Mouse (Mus musculus) liver, embryonic 11.5 days (tissue): ENCODE data around the gene Rrp9. TPM values are rescaled to one million over a fixed set of nuclear protein-coding genes. Genes with fewer than 3 reads are reported as not detected.

Experiments
- ATAC-seq: fragments of 200-750 bp; cut with Nextera tagmentation; replicated peaks from 2 replicates; pipeline ENCODE4 v1.8.0; 2017; ENCODE audit warnings: moderate number of reproducible peaks, mild to moderate bottlenecking, moderate TSS enrichment, moderate library complexity; ENCODE audit not compliant: low FRiP score
- DNase-seq: peaks from one replicate; pipeline ENCODE4 v3.0.0-alpha.2; 2017; ENCODE audit warnings: low spot score
- H3K27ac ChIP-seq: fragments of 300-500 bp; sonication (generic); 2 replicates; pipeline ENCODE4 v1.5.1; 2014; ENCODE audit warnings: mild to moderate bottlenecking, low read depth, low read length, control low read depth
- H3K27me3 ChIP-seq: fragments of 300-500 bp; sonication (generic); replicated peaks from 2 replicates; pipeline ENCODE4 v1.6.1; 2014; ENCODE audit warnings: low read length, mixed read lengths; ENCODE audit not compliant: control insufficient read depth, insufficient read depth
- H3K36me3 ChIP-seq: fragments of 300-500 bp; sonication (generic); 2 replicates; pipeline ENCODE4 v1.6.1; 2014; ENCODE audit warnings: mild to moderate bottlenecking, low read length, moderate library complexity, mixed read lengths; ENCODE audit not compliant: control insufficient read depth, insufficient read depth
- H3K4me1 ChIP-seq: fragments of 300-500 bp; sonication (generic); replicated peaks from 2 replicates; pipeline ENCODE4 v1.6.1; 2014; ENCODE audit warnings: low read length, mixed read lengths; ENCODE audit not compliant: control insufficient read depth, insufficient read depth
- H3K4me2 ChIP-seq: fragments of 300-500 bp; sonication (generic); 2 replicates; pipeline ENCODE4 v1.6.1; 2014; ENCODE audit warnings: mild to moderate bottlenecking, control low read depth, moderate library complexity
- H3K4me3 ChIP-seq: fragments of 300-500 bp; sonication (generic); 2 replicates; pipeline ENCODE4 v1.5.1; 2014; ENCODE audit warnings: low read depth, low read length, control low read depth
- H3K9ac ChIP-seq: fragments of 300-500 bp; sonication (generic); 2 replicates; pipeline ENCODE4 v1.6.1; 2014; ENCODE audit warnings: low read depth, low read length, control low read depth
- H3K9me3 ChIP-seq: fragments of 300-500 bp; sonication (generic); 2 replicates; pipeline ENCODE4 v1.6.1; 2016; ENCODE audit warnings: low read length, inconsistent platforms, mixed read lengths; ENCODE audit not compliant: control insufficient read depth
- WGBS: fragments of 180-500 bp; shearing (Covaris S2); extraction: QIAGEN DNeasy Blood & Tissue Kit; methylation state at CpG from one replicate; pipeline ENCODE4 v1.1.7; 2014; 5-methylcytosine and 5-hydroxymethylcytosine counted together
- polyA plus RNA-seq: library from polyadenylated mRNA; unstranded; fragments of >200 nt; fragmentation: Nextera tagmentation; extraction: Ambion mirVana; gene quantifications from 2 replicates; pipeline ENCODE4 v1.2.1, GENCODE M21; 2014

Rrp9 gene
- polyA plus RNA-seq, 1 experiment from 2014 or later = 92.8 TPM

- ATAC-seq (no peak), DNase-seq (no peak)
- no peaks in the 10 kb centered on the region for H3K9me3 ChIP-seq
- no peak overlapping the region for H3K27ac ChIP-seq
- H3K36me3 ChIP-seq = no peaks in the 10 kb centered on the region
- no peak overlapping the region for H3K4me2 ChIP-seq
- no peaks in the 10 kb centered on the region for H3K4me1 ChIP-seq
- no peak overlapping the region for H3K9ac ChIP-seq
- H3K27me3 ChIP-seq = no peaks in the 10 kb centered on the region
- no peak overlapping the region for H3K4me3 ChIP-seq
- 87% methylated on average over 10 of the region's 10 CpGs for WGBS
Observed at GRCm38 (mm10) chr9:106509356-106509755, 33.6 kb downstream of the Rrp9 start.

GRCm38 (mm10) chr9:106512729-106513450 is 37.1 kb downstream of the Rrp9 start:
- 56% methylated on average over 13 of the region's 13 CpGs for WGBS

DNA sequence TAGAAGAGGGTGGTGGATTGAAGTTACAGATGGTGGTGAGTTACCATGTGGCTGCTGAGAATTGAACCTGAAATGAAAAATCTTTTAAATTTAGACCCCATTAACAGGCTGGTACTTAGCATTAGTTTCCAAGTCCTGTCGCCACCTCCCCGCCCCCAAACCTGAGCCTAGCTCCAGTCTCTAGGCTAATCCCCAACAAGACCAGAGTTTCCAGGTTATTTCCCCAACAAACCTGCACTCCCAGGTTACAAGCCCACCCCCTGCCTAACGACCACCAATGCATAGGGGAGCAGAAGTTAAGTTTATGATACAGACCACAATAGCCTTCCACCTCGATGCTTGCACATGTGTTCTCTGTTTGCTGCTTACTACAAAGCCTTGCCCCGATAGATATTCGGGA is 37.8 kb downstream of the Rrp9 start:
- Histone ChIP-seq H3K36me3 (no peaks in the 10 kb centered on the region), H3K4me1 (no peaks in the 10 kb centered on the region), H3K27ac (no peak overlapping the region), H3K4me2 (no peak overlapping the region), H3K27me3 (no peaks in the 10 kb centered on the region), H3K9me3 (no peaks in the 10 kb centered on the region), H3K9ac (no peak overlapping the region), H3K4me3 (no peak overlapping the region)
- ATAC-seq (no peak), DNase-seq (no peak)
- 72% methylated on average over 6 of the region's 6 CpGs for WGBS

More at GRCm38 (mm10) chr9:106512729-106513450, 37.1 kb downstream of the Rrp9 start:
- Histone ChIP-seq H3K36me3 (no peaks in the 10 kb centered on the region), H3K4me2 (no peak overlapping the region), H3K27me3 (no peaks in the 10 kb centered on the region), H3K27ac (no peak overlapping the region), H3K4me3 (no peak overlapping the region), H3K4me1 (no peaks in the 10 kb centered on the region), H3K9me3 (no peaks in the 10 kb centered on the region), H3K9ac (no peak overlapping the region)
- DNase-seq = no peak
- no peak for ATAC-seq

- Histone ChIP-seq H3K4me2 (no peak within 1 kb of the TSS), H3K9ac (no peak within 1 kb of the TSS), H3K9me3 (no peaks in the 10 kb centered on the region), H3K4me3 (no peak within 1 kb of the TSS), H3K27ac (no peak within 1 kb of the TSS), H3K4me1 (no peaks in the 10 kb centered on the region), H3K27me3 (no peaks in the 10 kb centered on the region), H3K36me3 (no peaks in the 10 kb centered on the region)
- DNase-seq (no peak), ATAC-seq (no peak)
- WGBS = 81% methylated on average over 4 of the region's 4 CpGs
Observed at GRCm38 (mm10) chr9:106514273-106514672, 38.5 kb downstream of the Rrp9 start, which contains the start of gene Iqcf5. Iqcf5 (plus strand) TSS chr9:106514573.

DNA sequence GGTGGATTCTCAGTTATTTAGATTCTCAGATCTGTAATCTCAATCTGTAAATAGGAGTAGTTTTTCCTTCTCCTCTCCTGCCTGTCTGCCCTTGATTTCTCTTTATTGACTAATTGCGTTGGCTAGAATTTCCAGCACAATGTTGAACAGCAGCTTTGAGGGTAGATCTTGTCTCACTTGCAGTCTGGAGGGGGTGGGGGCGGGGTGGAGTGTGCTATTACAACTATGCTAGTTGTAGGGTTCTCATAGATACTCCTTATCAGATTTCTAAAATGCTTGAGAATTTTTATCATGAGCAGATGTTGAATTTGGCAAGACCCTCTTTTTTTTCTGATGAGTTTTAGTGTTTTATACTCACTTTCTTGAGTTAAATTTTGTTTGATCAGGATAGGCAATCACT is 43.7 kb downstream of the Rrp9 start:
- DNase-seq (no peak), ATAC-seq (no peak)
- H3K4me2 ChIP-seq = no peak overlapping the region
- no peak overlapping the region for H3K4me3 ChIP-seq
- H3K9me3 ChIP-seq = no peaks in the 10 kb centered on the region
- 54% methylated on average over 2 of the region's 2 CpGs for WGBS
- no peaks in the 10 kb centered on the region for H3K36me3 ChIP-seq
- no peak overlapping the region for H3K9ac ChIP-seq
- no peaks in the 10 kb centered on the region for H3K4me1 ChIP-seq
- H3K27ac ChIP-seq = no peak overlapping the region
- H3K27me3 ChIP-seq = no peaks in the 10 kb centered on the region

GRCm38 (mm10) chr9:106519909-106520308 is 44.1 kb downstream of the Rrp9 start:
- H3K27ac ChIP-seq = no peak overlapping the region
- ATAC-seq (no peak), DNase-seq (no peak)
- no peaks in the 10 kb centered on the region for H3K36me3 ChIP-seq
- H3K4me1 ChIP-seq = no peaks in the 10 kb centered on the region
- H3K27me3 ChIP-seq = no peaks in the 10 kb centered on the region
- H3K9ac ChIP-seq = no peak overlapping the region
- H3K4me2 ChIP-seq = no peak overlapping the region
- 65% methylated on average over 8 of the region's 8 CpGs for WGBS
- no peak overlapping the region for H3K4me3 ChIP-seq
- H3K9me3 ChIP-seq = no peaks in the 10 kb centered on the region

GRCm38 (mm10) chr9:106531833-106532232 is 56.1 kb downstream of the Rrp9 start:
- 23% methylated on average over 3 of the region's 3 CpGs for WGBS
- Histone ChIP-seq H3K9me3 (no peaks in the 10 kb centered on the region), H3K4me2 (no peak overlapping the region), H3K27ac (no peak overlapping the region), H3K9ac (no peak overlapping the region), H3K4me3 (no peak overlapping the region), H3K36me3 (no peaks in the 10 kb centered on the region), H3K27me3 (no peaks in the 10 kb centered on the region), H3K4me1 (no peaks in the 10 kb centered on the region)
- ATAC-seq (no peak; the same call in 1 of the 2 replicates), DNase-seq (no peak)

GRCm38 (mm10) chr9:106534296-106534695 is 58.5 kb downstream of the Rrp9 start:
- no peak overlapping the region for H3K27ac ChIP-seq
- H3K4me3 ChIP-seq = no peak overlapping the region
- 87% methylated on average over 7 of the region's 7 CpGs for WGBS
- no peaks in the 10 kb centered on the region for H3K27me3 ChIP-seq
- no peaks in the 10 kb centered on the region for H3K9me3 ChIP-seq
- H3K4me1 ChIP-seq = no peaks in the 10 kb centered on the region
- no peak overlapping the region for H3K4me2 ChIP-seq
- no peak overlapping the region for H3K9ac ChIP-seq
- DNase-seq = no peak
- ATAC-seq = no peak
- H3K36me3 ChIP-seq = no peaks in the 10 kb centered on the region

- Histone ChIP-seq H3K36me3 (no peaks in the 10 kb centered on the region), H3K27me3 (no peaks in the 10 kb centered on the region), H3K4me1 (no peaks in the 10 kb centered on the region), H3K4me2 (no peak overlapping the region), H3K4me3 (no peak overlapping the region), H3K27ac (no peak overlapping the region), H3K9ac (no peak overlapping the region), H3K9me3 (no peaks in the 10 kb centered on the region)
- ATAC-seq = no peak
- DNase-seq = no peak
- WGBS = 87% methylated on average over 11 of the region's 11 CpGs
Observed at GRCm38 (mm10) chr9:106534975-106535374, 59.2 kb downstream of the Rrp9 start.
